Comparison of ENCODE assay signal across 9 mouse cellular contexts in the genomic region with DNA sequence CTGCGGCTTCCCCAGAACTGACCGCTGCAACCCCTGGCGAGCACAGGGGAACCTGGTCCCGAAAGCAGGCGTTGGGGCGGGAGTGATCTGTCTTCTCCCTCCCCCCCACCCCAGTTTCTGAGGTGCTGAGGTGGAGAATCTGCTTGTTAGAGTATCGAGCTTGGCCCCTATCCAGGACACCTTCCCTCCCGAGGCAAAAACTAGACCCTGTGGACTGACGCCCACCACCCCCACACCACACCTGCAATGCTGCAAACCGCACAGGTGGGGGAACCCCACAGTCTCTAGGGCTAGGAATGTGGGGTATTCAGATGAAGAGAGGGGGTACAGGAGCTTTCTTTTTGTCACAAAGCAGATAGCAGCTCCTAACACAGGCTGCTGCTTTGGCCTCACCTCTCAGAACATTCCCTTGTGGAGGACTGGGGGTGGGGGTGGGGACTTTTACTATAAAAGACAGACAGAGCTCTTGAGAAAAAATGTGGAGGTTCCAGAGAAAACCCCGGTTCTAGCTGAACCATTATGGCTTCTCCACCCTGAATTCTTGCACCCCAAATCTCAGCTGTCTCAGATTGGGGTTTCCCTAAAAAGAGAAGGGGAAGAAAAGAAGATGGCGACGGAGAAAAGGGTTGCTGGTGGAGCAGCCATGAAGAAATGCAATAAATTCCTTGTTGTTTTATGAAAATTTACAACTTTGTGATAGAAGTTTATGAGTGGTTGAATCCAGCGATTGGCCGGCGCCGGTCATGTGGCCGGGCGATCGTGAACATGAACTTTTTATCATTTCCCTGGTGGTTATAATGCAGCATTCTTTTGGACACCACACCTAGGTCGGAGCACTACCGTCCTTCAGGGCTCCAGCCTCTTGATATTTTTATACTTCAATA. TPM values are rescaled to one million over a fixed set of nuclear protein-coding genes. Genes with fewer than 3 reads are reported as not detected.
DNase-seq lines count a peak whose midpoint lies in the region; ATAC-seq and TF ChIP-seq lines count a peak whose summit lies in the region.
"Had no signal": no experiment of that assay in that cellular context is flagged by ENCODE, and none has a peak within 500 bp of the region (broad histone marks: within the 10 kb centered on the region; RNA-seq: fewer than 3 reads in every experiment).

A gene (plus strand): TSS at position 796 of the 884 bp plus-strand sequence.

- TF ChIP-seq POLR2A in spleen, adult 2 months (IDR thresholded peaks at IDR 0.05; ENCODE audit: low read depth, low read length), result no peak

- H3K9me3 ChIP-seq in hindbrain, embryonic 11.5 days (ENCODE audit: control insufficient read depth, low read length), result no peaks in the 10 kb centered on the region
- no peaks in the 10 kb centered on the region for H3K9me3 ChIP-seq in forebrain, embryonic 14.5 days (replicated peaks; ENCODE audit: control insufficient read depth, low read length)

- no peak within 1 kb of the TSS for H3K27ac ChIP-seq in spleen, adult 2 months (ENCODE audit: insufficient read depth, low read length)
- no peak within 1 kb of the TSS for H3K27ac ChIP-seq in hindbrain, embryonic 11.5 days (ENCODE audit: low read depth, low read length)
- no peak within 1 kb of the TSS for H3K27ac ChIP-seq in forebrain, embryonic 14.5 days (ENCODE audit: low read depth, low read length)

- no peak for ATAC-seq in hindbrain, embryonic 11.5 days (ENCODE audit: low FRiP score)
- ATAC-seq in forebrain, embryonic 14.5 days, result no peak

- no peak for DNase-seq in spleen, adult 2 months (ENCODE audit: low read depth in 1 of 2, low spot score in 2 of 2)
- DNase-seq in spleen, adult 18-20 months, result no peak
- no peak for DNase-seq in hindbrain, embryonic 11.5 days (ENCODE audit: low spot score)
- peak; percentile 88 to 93 for DNase-seq in kidney, postnatal 25 days
- no peak for DNase-seq in cerebellum, postnatal 36 days
- no peak for DNase-seq in cerebellum, adult 18-20 months
- no peak for DNase-seq in spleen, postnatal 14 days (ENCODE audit: low spot score in 2 of 2)
- no peak for DNase-seq in forebrain, embryonic 14.5 days (ENCODE audit: low spot score)
- DNase-seq: midbrain, embryonic 14.5 days had no signal

- 26% methylated on average over 22 of the region's 22 CpGs for WGBS in spleen, adult 2 months
- WGBS in hindbrain, embryonic 11.5 days, result 3% methylated on average over 22 of the region's 22 CpGs
- WGBS in forebrain, embryonic 14.5 days, result under 1% methylated on average over 22 of the region's 22 CpGs

- H3K36me3 ChIP-seq in spleen, adult 2 months (ENCODE audit: control insufficient read depth, insufficient read depth, low read length), result no peaks in the 10 kb centered on the region
- H3K36me3 ChIP-seq in hindbrain, embryonic 11.5 days (ENCODE audit: control insufficient read depth, insufficient read depth, low read length), result no peaks in the 10 kb centered on the region
- H3K36me3 ChIP-seq in forebrain, embryonic 14.5 days (ENCODE audit: control insufficient read depth, insufficient read depth, low read length), result no peaks in the 10 kb centered on the region

- peaks cover 2% of the 10 kb centered on the region for H3K4me1 ChIP-seq in spleen, adult 2 months (ENCODE audit: control insufficient read depth, insufficient read depth, insufficient read length)
- no peaks in the 10 kb centered on the region; the same call in 1 of the 2 replicates for H3K4me1 ChIP-seq in hindbrain, embryonic 11.5 days (replicated peaks; ENCODE audit: control insufficient read depth, insufficient read depth, low read length)
- no peaks in the 10 kb centered on the region for H3K4me1 ChIP-seq in forebrain, embryonic 14.5 days (ENCODE audit: control insufficient read depth, insufficient read depth, low read length)

- peak within 1 kb of the TSS; percentile 16; the same call in 1 of the 2 replicates for H3K4me3 ChIP-seq in spleen, adult 2 months (ENCODE audit: extremely low read depth, insufficient read depth, insufficient read length)
- peak within 1 kb of the TSS; percentile 16 for H3K4me3 ChIP-seq in hindbrain, embryonic 11.5 days (ENCODE audit: low read depth, low read length)
- H3K4me3 ChIP-seq in forebrain, embryonic 14.5 days (ENCODE audit: low read depth, low read length), result no peak within 1 kb of the TSS

- no peak within 1 kb of the TSS for H3K9ac ChIP-seq in hindbrain, embryonic 11.5 days (ENCODE audit: low read depth, low read length)
- H3K9ac ChIP-seq in forebrain, embryonic 14.5 days (ENCODE audit: low read length), result no peak within 1 kb of the TSS

- peaks cover 39% of the 10 kb centered on the region for H3K27me3 ChIP-seq in spleen, adult 2 months (ENCODE audit: control insufficient read depth, insufficient read depth, low read length)
- peaks cover 97% of the 10 kb centered on the region for H3K27me3 ChIP-seq in hindbrain, embryonic 11.5 days (ENCODE audit: control insufficient read depth, insufficient read depth, low read length)
- H3K27me3 ChIP-seq in forebrain, embryonic 14.5 days (replicated peaks; ENCODE audit: control insufficient read depth, insufficient read depth, low read length), result peaks cover 99% of the 10 kb centered on the region

- H3K4me2 ChIP-seq in hindbrain, embryonic 11.5 days (replicated peaks; ENCODE audit: low read depth, low read length), result no peak within 1 kb of the TSS
- H3K4me2 ChIP-seq in forebrain, embryonic 14.5 days (ENCODE audit: low read length), result no peak within 1 kb of the TSS

- no peak for TF ChIP-seq CTCF in spleen, adult 2 months (IDR thresholded peaks at IDR 0.05; ENCODE audit: extremely low read depth, insufficient read depth, insufficient read length, insufficient replicate concordance)

RNA-seq across cellular contexts. Expression of the gene that starts here (rescaled TPM):
- 1.2 and 1.3 TPM in 2 replicates for polyA plus RNA-seq in spleen, adult 2 months (2012; rRNA removed)
- polyA plus RNA-seq in hindbrain, embryonic 11.5 days (2014; fragmentation: Nextera tagmentation; extraction: Ambion mirVana), result 15.9 and 38.5 TPM in 2 replicates
- not detected in 2 replicates for polyA plus RNA-seq in forebrain, embryonic 14.5 days (2014; fragmentation: Nextera tagmentation; extraction: Ambion mirVana)
- polyA plus RNA-seq: midbrain, embryonic 14.5 days had no signal

Comparison
In these comparisons a context has a peak if more than half of its experiments do, and no peak if none do; other contexts are left out.
1. DNase-seq: peak in kidney, postnatal 25 days (2 of 2); none in spleen, adult 2 months (0 of 2), spleen, adult 18-20 months (0 of 2), hindbrain, embryonic 11.5 days (single experiment), cerebellum, postnatal 36 days (0 of 2), cerebellum, adult 18-20 months (0 of 2), spleen, postnatal 14 days (0 of 2) and forebrain, embryonic 14.5 days (single experiment).